Mouse (Mus musculus) kidney, embryonic 16.5 days (tissue): ENCODE measurements around the gene Tyw1. TPM values are rescaled to one million over a fixed set of nuclear protein-coding genes. Genes with fewer than 3 reads are reported as not detected.
A peak's percentile ranks its signal among the peaks of the same experiment; 100 is the strongest.

Source experiments
- ATAC-seq: fragments of 200-750 bp; cut with Nextera tagmentation; 2 replicates; pipeline ENCODE4 v1.8.0; 2017; ENCODE audit warnings: moderate TSS enrichment; ENCODE audit not compliant: low FRiP score, low TSS enrichment
- H3K27ac ChIP-seq: fragments of 300-500 bp; sonication (generic); 2 replicates; pipeline ENCODE4 v1.5.1; 2014; ENCODE audit warnings: low read length
- H3K27me3 ChIP-seq: fragments of 300-500 bp; sonication (generic); 2 replicates; pipeline ENCODE4 v1.6.1; 2014; ENCODE audit warnings: low read length, control low read depth, mixed read lengths; ENCODE audit not compliant: insufficient read depth
- H3K36me3 ChIP-seq: fragments of 300-500 bp; sonication (generic); 2 replicates; pipeline ENCODE4 v1.6.1; 2014; ENCODE audit warnings: low read length, control low read depth, mixed read lengths; ENCODE audit not compliant: insufficient read depth
- H3K4me1 ChIP-seq: fragments of 300-500 bp; sonication (generic); 2 replicates; pipeline ENCODE4 v1.6.1; 2014; ENCODE audit warnings: low read length, control low read depth, mixed read lengths; ENCODE audit not compliant: insufficient read depth
- H3K4me2 ChIP-seq: fragments of 300-500 bp; sonication (generic); replicated peaks from 2 replicates; pipeline ENCODE4 v1.6.1; 2014; ENCODE audit warnings: low read depth, low read length
- H3K4me3 ChIP-seq: fragments of 300-500 bp; sonication (generic); 2 replicates; pipeline ENCODE4 v1.5.1; 2014; ENCODE audit warnings: mild to moderate bottlenecking, low read length
- H3K9ac ChIP-seq: fragments of 300-500 bp; sonication (generic); replicated peaks from 2 replicates; pipeline ENCODE4 v1.6.1; 2014; ENCODE audit warnings: low read length
- H3K9me3 ChIP-seq: fragments of 300-500 bp; sonication (generic); 2 replicates; pipeline ENCODE4 v1.6.1; 2016; ENCODE audit warnings: low read length, control low read depth
- WGBS: fragments of 180-500 bp; shearing (Covaris S2); extraction: QIAGEN DNeasy Blood & Tissue Kit; methylation state at CpG from one replicate; pipeline ENCODE4 v1.1.7; 2014; 5-methylcytosine and 5-hydroxymethylcytosine counted together
- polyA plus RNA-seq: library from polyadenylated mRNA; unstranded; fragments of >200 nt; fragmentation: Nextera tagmentation; extraction: Ambion mirVana; gene quantifications from 2 replicates; pipeline ENCODE4 v1.2.1, GENCODE M21; 2015

The Tyw1 gene
- polyA plus RNA-seq, 1 experiment from 2014 or later: 30.2 TPM

- WGBS: 93% methylated on average over 7 of the region's 7 CpGs
- H3K4me3 ChIP-seq: no peak overlapping the region
- peaks cover 19% of the 10 kb centered on the region for H3K36me3 ChIP-seq
- no peaks in the 10 kb centered on the region for H3K27me3 ChIP-seq
- peaks cover 10% of the 10 kb centered on the region for H3K9me3 ChIP-seq
- no peak overlapping the region for H3K4me2 ChIP-seq
- no peak overlapping the region for H3K9ac ChIP-seq
- no peaks in the 10 kb centered on the region for H3K4me1 ChIP-seq
- no peak overlapping the region for H3K27ac ChIP-seq
- ATAC-seq: no peak
These were observed 89.6 kb downstream of the Tyw1 start for GRCm38 (mm10) chr5:130344999-130345398.

GRCm38 (mm10) chr5:130345871-130346270, 90.5 kb downstream of the Tyw1 start:
- H3K9me3 ChIP-seq: peaks cover 10% of the 10 kb centered on the region
- peak; percentile 31; the same call in 1 of the 2 replicates for ATAC-seq
- H3K4me3 ChIP-seq: no peak overlapping the region
- H3K27ac ChIP-seq: no peak overlapping the region
- 67% methylated on average over 2 of the region's 2 CpGs for WGBS
- peaks cover 12% of the 10 kb centered on the region for H3K36me3 ChIP-seq
- no peak overlapping the region for H3K4me2 ChIP-seq
- no peak overlapping the region for H3K9ac ChIP-seq
- H3K27me3 ChIP-seq: no peaks in the 10 kb centered on the region
- no peaks in the 10 kb centered on the region for H3K4me1 ChIP-seq

GRCm38 (mm10) chr5:130355223-130355622, 99.8 kb downstream of the Tyw1 start:
- H3K36me3 ChIP-seq: no peaks in the 10 kb centered on the region
- no peak overlapping the region for H3K27ac ChIP-seq
- ATAC-seq: no peak
- H3K9me3 ChIP-seq: 0 out of 2 replicates have a peak, but pooled peaks cover 5% of the 10 kb centered on the region
- H3K27me3 ChIP-seq: no peaks in the 10 kb centered on the region
- no peak overlapping the region for H3K4me3 ChIP-seq
- no peaks in the 10 kb centered on the region for H3K4me1 ChIP-seq
- H3K9ac ChIP-seq: no peak overlapping the region
- WGBS: 50% methylated on average over 7 of the region's 7 CpGs
- H3K4me2 ChIP-seq: no peak overlapping the region

- Histone ChIP-seq H3K9ac (no peak overlapping the region), H3K27me3 (no peaks in the 10 kb centered on the region), H3K4me2 (no peak overlapping the region), H3K4me3 (no peak overlapping the region), H3K4me1 (no peaks in the 10 kb centered on the region), H3K27ac (no peak overlapping the region), H3K36me3 (no peaks in the 10 kb centered on the region), H3K9me3 (0 out of 2 replicates have a peak, but pooled peaks cover 5% of the 10 kb centered on the region)
- WGBS: 68% methylated on average over 4 of the region's 4 CpGs
- no peak for ATAC-seq
These were observed 107.7 kb downstream of the Tyw1 start for GRCm38 (mm10) chr5:130363111-130363510.

GRCm38 (mm10) chr5:130363773-130364172, 108.4 kb downstream of the Tyw1 start:
- Histone ChIP-seq H3K36me3 (no peaks in the 10 kb centered on the region), H3K4me2 (no peak overlapping the region), H3K27me3 (no peaks in the 10 kb centered on the region), H3K4me1 (no peaks in the 10 kb centered on the region), H3K4me3 (no peak overlapping the region), H3K9me3 (0 out of 2 replicates have a peak, but pooled peaks cover 4% of the 10 kb centered on the region), H3K9ac (no peak overlapping the region), H3K27ac (no peak overlapping the region)
- ATAC-seq: no peak
- WGBS: 29% methylated on average over 3 of the region's 3 CpGs

- H3K4me3 ChIP-seq: no peak overlapping the region
- H3K9me3 ChIP-seq: no peaks in the 10 kb centered on the region
- H3K9ac ChIP-seq: no peak overlapping the region
- no peak for ATAC-seq
- H3K27ac ChIP-seq: no peak overlapping the region
- H3K27me3 ChIP-seq: no peaks in the 10 kb centered on the region
- H3K4me2 ChIP-seq: no peak overlapping the region
- H3K4me1 ChIP-seq: no peaks in the 10 kb centered on the region
- WGBS: 86% methylated on average over 6 of the region's 6 CpGs
- H3K36me3 ChIP-seq: no peaks in the 10 kb centered on the region
These were observed 112.8 kb downstream of the Tyw1 start for GRCm38 (mm10) chr5:130368236-130368635.

GRCm38 (mm10) chr5:130369237-130369636, 113.8 kb downstream of the Tyw1 start, which contains the start of gene Caln1:
Gene Caln1 (plus strand): TSS chr5:130369455.
- Histone ChIP-seq H3K4me1 (no peaks in the 10 kb centered on the region), H3K27me3 (no peaks in the 10 kb centered on the region), H3K4me3 (no peak within 1 kb of the TSS), H3K9ac (no peak within 1 kb of the TSS), H3K9me3 (no peaks in the 10 kb centered on the region), H3K27ac (no peak within 1 kb of the TSS), H3K36me3 (no peaks in the 10 kb centered on the region), H3K4me2 (no peak within 1 kb of the TSS)
- WGBS: 54% methylated on average over 11 of the region's 11 CpGs
- ATAC-seq: no peak

- H3K4me1 ChIP-seq: no peaks in the 10 kb centered on the region
- H3K9ac ChIP-seq: no peak overlapping the region
- no peak overlapping the region for H3K4me2 ChIP-seq
- H3K27ac ChIP-seq: no peak overlapping the region
- ATAC-seq: no peak
- H3K9me3 ChIP-seq: no peaks in the 10 kb centered on the region
- H3K4me3 ChIP-seq: no peak overlapping the region
- H3K27me3 ChIP-seq: no peaks in the 10 kb centered on the region
- no peaks in the 10 kb centered on the region for H3K36me3 ChIP-seq
- 92% methylated on average over 3 of the region's 3 CpGs for WGBS
These were observed 120.0 kb downstream of the Tyw1 start for GRCm38 (mm10) chr5:130375411-130375810.

GRCm38 (mm10) chr5:130384222-130384912, 128.9 kb downstream of the Tyw1 start, which contains the start of gene A330070K13Rik:
Gene A330070K13Rik (minus strand): TSS chr5:130384631.
- peak within 1 kb of the TSS; percentile 41 for H3K4me2 ChIP-seq
- WGBS: 4% methylated on average over 13 of the region's 13 CpGs
- H3K9ac ChIP-seq: no peak within 1 kb of the TSS
- H3K27ac ChIP-seq: no peak within 1 kb of the TSS
- ATAC-seq: no peak
- H3K36me3 ChIP-seq: no peaks in the 10 kb centered on the region
- H3K4me3 ChIP-seq: peak within 1 kb of the TSS; percentile 5; the same call in 1 of the 2 replicates
- no peaks in the 10 kb centered on the region for H3K9me3 ChIP-seq
- no peaks in the 10 kb centered on the region for H3K27me3 ChIP-seq
- no peaks in the 10 kb centered on the region for H3K4me1 ChIP-seq

GRCm38 (mm10) chr5:130386418-130386817, 131.0 kb downstream of the Tyw1 start:
- Histone ChIP-seq H3K9me3 (no peaks in the 10 kb centered on the region), H3K4me2 (no peak overlapping the region), H3K9ac (no peak overlapping the region), H3K27ac (no peak overlapping the region), H3K27me3 (no peaks in the 10 kb centered on the region), H3K4me1 (no peaks in the 10 kb centered on the region), H3K36me3 (no peaks in the 10 kb centered on the region), H3K4me3 (no peak overlapping the region)
- 67% methylated on average over 7 of the region's 7 CpGs for WGBS
- no peak for ATAC-seq
